Mouse (Mus musculus) midbrain, embryonic 11.5 days (tissue): ENCODE data around the gene Rgl2. TPM values are rescaled to one million over a fixed set of nuclear protein-coding genes. Genes with fewer than 3 reads are reported as not detected.
"Not testable (repeated sequence)": the region's sequence is repeated elsewhere in the genome, so short reads cannot be mapped to it uniquely, and the experiment has no call there.

Experiments
- ATAC-seq: fragments of 200-750 bp; cut with Nextera tagmentation; 2 replicates; pipeline ENCODE4 v1.8.0; 2017; ENCODE audit warnings: moderate TSS enrichment, moderate library complexity; ENCODE audit not compliant: low FRiP score
- DNase-seq: peaks from one replicate; pipeline ENCODE4 v3.0.0; 2015; ENCODE audit warnings: low spot score; ENCODE audit errors: missing footprints
- H3K27ac ChIP-seq: fragments of 300-500 bp; sonication (generic); 2 replicates; pipeline ENCODE4 v1.5.1; 2014; ENCODE audit warnings: low read depth, low read length
- H3K27me3 ChIP-seq: fragments of 300-500 bp; sonication (generic); 2 replicates; pipeline ENCODE4 v1.6.1; 2014; ENCODE audit warnings: mild to moderate bottlenecking, low read length, moderate library complexity, mixed read lengths; ENCODE audit not compliant: control insufficient read depth, insufficient read depth
- H3K36me3 ChIP-seq: fragments of 300-500 bp; sonication (generic); 2 replicates; pipeline ENCODE4 v1.6.1; 2014; ENCODE audit warnings: mild to moderate bottlenecking, low read length, moderate library complexity, mixed read lengths; ENCODE audit not compliant: control insufficient read depth, insufficient read depth
- H3K4me1 ChIP-seq: fragments of 300-500 bp; sonication (generic); 2 replicates; pipeline ENCODE4 v1.6.1; 2014; ENCODE audit warnings: low read length; ENCODE audit not compliant: control insufficient read depth, insufficient read depth
- H3K4me2 ChIP-seq: fragments of 300-500 bp; sonication (generic); 2 replicates; pipeline ENCODE4 v1.6.1; 2014; ENCODE audit warnings: mild to moderate bottlenecking, moderate library complexity
- H3K4me3 ChIP-seq: fragments of 300-500 bp; sonication (generic); 2 replicates; pipeline ENCODE4 v1.5.1; 2014; ENCODE audit warnings: low read depth, low read length
- H3K9ac ChIP-seq: fragments of 300-500 bp; sonication (generic); 2 replicates; pipeline ENCODE4 v1.6.1; 2014; ENCODE audit warnings: low read length
- H3K9me3 ChIP-seq: fragments of 300-500 bp; sonication (generic); 2 replicates; pipeline ENCODE4 v1.6.1; 2016; ENCODE audit warnings: low read length; ENCODE audit not compliant: control insufficient read depth
- WGBS: fragments of 180-500 bp; shearing (Covaris S2); extraction: QIAGEN DNeasy Blood & Tissue Kit; methylation state at CpG from one replicate; pipeline ENCODE4 v1.1.7; 2014; 5-methylcytosine and 5-hydroxymethylcytosine counted together
- polyA plus RNA-seq: library from polyadenylated mRNA; unstranded; fragments of >200 nt; fragmentation: Nextera tagmentation; extraction: Ambion mirVana; gene quantifications from 2 replicates; pipeline ENCODE4 v1.2.1, GENCODE M21; 2014

The Rgl2 gene
- polyA plus RNA-seq, 1 experiment from 2014 or later, result 33.6 TPM

DNA sequence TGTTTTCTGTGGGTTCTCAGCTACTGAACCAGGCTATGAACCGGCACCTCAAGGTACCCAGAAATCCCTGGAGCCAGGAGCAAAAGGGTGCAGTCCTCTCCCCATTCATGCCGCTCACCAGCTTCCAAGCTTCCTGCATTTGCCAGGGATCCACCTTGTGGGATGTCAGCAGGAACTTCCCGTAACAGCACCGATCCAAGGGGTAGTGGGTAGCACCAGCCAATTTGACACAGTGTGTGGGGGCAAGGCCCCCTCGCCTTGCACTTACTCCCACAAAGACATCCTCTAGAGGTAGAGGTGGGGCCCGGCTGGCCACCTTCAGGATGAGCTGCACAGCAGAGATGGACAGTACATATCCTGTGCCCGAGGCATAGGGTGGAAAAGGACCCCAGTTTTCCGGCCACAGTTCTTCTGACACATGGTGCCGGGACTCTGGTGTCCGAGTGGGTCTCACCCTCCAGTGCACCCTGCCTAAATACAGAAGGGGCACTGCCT is 20.8 kb downstream of the Rgl2 start:
- Histone ChIP-seq H3K4me3 (peak overlapping the region; percentile 37; the same call in 1 of the 2 replicates), H3K36me3 (peaks cover 19% of the 10 kb centered on the region), H3K4me1 (peaks cover 37% of the 10 kb centered on the region), H3K9ac (peak overlapping the region; percentile 68; the same call in 1 of the 2 replicates), H3K4me2 (peak overlapping the region; percentile 69; the same call in 1 of the 2 replicates), H3K9me3 (no peaks in the 10 kb centered on the region), H3K27me3 (no peaks in the 10 kb centered on the region), H3K27ac (no peak overlapping the region)
- ATAC-seq (no peak), DNase-seq (no peak)
- WGBS, result 76% methylated on average over 10 of the region's 10 CpGs

DNA sequence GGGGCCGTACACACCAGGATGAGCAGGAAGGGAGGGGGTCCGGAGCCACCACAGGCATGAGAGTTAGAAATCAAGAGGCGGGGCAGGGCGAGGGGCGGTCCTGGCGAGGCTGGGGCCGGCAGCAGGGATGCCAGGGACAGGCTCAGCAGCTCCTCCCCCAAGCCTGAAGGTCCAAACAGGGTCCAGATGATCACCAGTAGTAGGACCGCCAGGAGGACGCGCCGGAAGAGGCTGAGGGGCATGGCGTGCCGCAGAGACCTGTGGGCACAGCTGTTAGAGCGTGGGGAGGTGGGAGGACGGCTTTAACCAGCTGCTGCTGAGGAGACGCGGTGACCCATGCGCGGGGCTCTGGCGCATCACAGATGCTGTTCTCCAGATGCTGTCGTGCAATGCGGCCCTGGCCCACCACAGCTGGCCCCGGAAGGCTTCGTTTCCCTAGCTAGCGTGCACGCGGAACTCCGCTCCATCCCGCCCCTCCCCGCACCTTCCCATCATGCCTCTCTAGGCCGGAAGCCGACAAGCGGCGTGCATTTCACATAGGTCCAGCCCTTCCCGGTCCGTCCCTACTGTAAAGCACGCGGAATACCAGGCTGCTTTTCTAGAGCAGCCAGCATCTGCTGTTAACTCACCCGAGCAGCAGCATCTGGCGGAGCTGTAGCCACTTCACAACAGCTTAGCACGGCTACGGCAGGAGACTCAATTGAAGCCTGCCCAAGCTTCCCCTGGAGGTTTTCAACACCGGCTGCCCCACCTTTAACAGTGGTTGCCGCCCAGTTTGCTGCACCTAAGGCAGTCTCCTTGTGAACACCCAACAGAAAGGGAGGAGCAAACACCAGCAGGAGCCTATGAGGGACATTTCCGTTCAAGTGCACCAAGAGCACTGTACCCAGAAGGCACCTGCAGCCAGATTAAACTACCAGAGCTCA is 21.9 kb downstream of the Rgl2 start, which contains the start of gene B3galt4:
Gene B3galt4 (minus strand): TSS at position 468 of the 926 bp plus-strand sequence.
- WGBS, result under 1% methylated on average over 45 of the region's 45 CpGs
- Histone ChIP-seq H3K27ac (peak within 1 kb of the TSS; percentile 81), H3K4me1 (peaks cover 38% of the 10 kb centered on the region), H3K9me3 (no peaks in the 10 kb centered on the region), H3K4me3 (peak within 1 kb of the TSS; percentile 37), H3K36me3 (peaks cover 19% of the 10 kb centered on the region), H3K9ac (peak within 1 kb of the TSS; percentile 68), H3K27me3 (no peaks in the 10 kb centered on the region), H3K4me2 (peak within 1 kb of the TSS; percentile 69)
- peak; percentile 98 for DNase-seq
- ATAC-seq, result peak; percentile 63

DNA sequence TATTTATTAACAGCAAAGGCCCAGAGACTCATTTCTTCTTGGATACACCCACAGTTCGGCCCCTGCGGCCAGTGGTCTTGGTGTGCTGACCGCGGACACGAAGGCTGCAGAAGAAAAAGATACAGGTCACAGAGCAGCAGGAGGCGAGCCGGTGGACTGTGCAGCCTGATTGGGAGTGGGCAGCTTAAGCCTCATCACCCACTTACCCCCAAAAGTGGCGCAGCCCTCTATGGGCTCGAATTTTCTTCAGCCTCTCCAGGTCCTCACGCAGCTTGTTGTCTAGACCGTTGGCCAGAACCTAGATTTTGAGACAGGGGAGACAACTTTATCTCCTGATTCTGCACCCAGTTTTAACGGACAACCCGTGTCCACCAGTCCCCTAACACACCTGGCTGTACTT is 22.7 kb downstream of the Rgl2 start:
- not testable (repeated sequence) for H3K9me3 ChIP-seq, ATAC-seq, H3K27ac ChIP-seq, H3K9ac ChIP-seq, H3K27me3 ChIP-seq
- peak overlapping the region; percentile 69 for H3K4me2 ChIP-seq
- DNase-seq, result peak; percentile 81
- peaks cover 19% of the 10 kb centered on the region for H3K36me3 ChIP-seq
- peaks cover 44% of the 10 kb centered on the region for H3K4me1 ChIP-seq
- H3K4me3 ChIP-seq, result peak overlapping the region; percentile 37; the same call in 1 of the 2 replicates
- WGBS, result 76% methylated on average over 13 of the region's 13 CpGs

DNA sequence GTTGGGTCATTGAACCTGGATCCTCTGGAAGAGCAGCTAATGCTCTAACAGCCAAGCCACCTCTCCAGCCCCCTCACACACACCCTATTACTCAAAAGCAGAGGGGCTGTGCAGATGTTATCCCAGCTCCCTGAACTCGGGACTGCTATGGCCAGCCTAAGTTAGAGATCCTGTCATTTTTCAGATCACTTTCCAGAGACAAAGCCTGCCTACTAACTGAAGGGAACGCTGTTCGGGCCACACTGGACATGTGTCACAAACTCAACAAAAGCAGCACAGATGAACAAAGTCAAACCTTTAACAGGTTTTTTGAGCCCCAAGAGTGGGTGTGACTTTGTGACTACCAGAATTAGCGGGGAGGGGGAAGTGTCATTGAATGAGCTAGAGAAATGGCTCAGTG is 23.5 kb downstream of the Rgl2 start:
- H3K4me2 ChIP-seq, result no peak overlapping the region
- H3K9ac ChIP-seq, result no peak overlapping the region; the same call in 1 of the 2 replicates
- no peaks in the 10 kb centered on the region for H3K27me3 ChIP-seq
- H3K4me1 ChIP-seq, result peaks cover 44% of the 10 kb centered on the region
- WGBS, result 79% methylated on average over 4 of the region's 4 CpGs
- H3K36me3 ChIP-seq, result peaks cover 19% of the 10 kb centered on the region
- no peak for DNase-seq
- no peaks in the 10 kb centered on the region for H3K9me3 ChIP-seq
- H3K4me3 ChIP-seq, result no peak overlapping the region
- ATAC-seq, result no peak
- no peak overlapping the region for H3K27ac ChIP-seq

DNA sequence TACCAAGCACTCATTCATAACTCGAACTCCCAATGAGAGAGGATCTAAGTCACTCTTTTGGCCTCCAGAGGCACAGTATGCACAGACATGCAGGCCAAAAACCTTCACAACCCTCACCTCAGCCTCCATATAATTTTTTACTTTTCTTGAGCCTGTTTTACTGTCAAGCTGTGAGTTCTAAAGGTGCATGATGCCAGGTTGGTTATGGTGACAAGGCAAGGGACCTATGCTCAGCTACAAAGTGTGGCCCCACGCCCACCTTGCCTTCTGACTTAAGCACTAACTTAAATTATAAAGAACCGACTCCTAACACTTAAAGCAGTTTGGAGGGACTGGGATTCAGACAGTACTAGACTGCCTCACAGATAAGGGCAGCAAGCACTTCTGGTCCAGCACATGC is 24.0 kb downstream of the Rgl2 start:
- Histone ChIP-seq H3K27ac (no peak overlapping the region), H3K4me2 (no peak overlapping the region), H3K4me3 (no peak overlapping the region), H3K9me3 (no peaks in the 10 kb centered on the region), H3K9ac (no peak overlapping the region; the same call in 1 of the 2 replicates), H3K4me1 (peaks cover 44% of the 10 kb centered on the region), H3K27me3 (no peaks in the 10 kb centered on the region), H3K36me3 (peaks cover 19% of the 10 kb centered on the region)
- DNase-seq (no peak), ATAC-seq (no peak)
- WGBS, result 86% methylated on average over 3 of the region's 3 CpGs

DNA sequence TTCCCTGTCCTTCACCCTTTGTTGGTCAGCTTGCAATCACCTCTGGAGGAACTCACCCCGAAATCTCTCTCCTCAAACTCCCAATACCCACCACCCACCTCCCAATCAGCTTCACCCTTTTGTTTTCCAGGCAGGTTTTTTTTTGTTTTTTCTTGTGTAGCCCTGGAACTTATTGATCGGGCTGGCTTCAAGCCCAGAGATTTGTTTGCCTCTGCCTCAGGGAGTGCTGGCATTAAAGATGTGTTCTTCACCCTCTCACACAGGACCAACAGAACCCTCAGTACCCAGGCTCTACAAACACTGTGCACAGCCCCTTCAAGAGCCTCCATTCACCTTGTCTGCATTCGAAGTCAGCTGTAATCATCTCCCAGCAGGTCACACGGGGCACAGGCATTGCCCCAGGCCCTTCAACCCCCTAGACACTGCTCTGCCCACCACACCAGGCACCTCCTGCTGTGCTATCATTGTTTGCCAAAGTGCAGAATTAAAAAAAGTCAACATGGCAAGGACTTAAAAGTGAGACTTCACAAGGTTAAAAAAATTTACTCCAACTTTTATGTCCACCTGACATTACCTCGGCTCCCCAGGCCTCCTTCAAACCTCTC is 24.7 kb downstream of the Rgl2 start:
- Histone ChIP-seq H3K4me2 (peak overlapping the region; percentile 99), H3K27me3 (no peaks in the 10 kb centered on the region), H3K36me3 (peaks cover 24% of the 10 kb centered on the region), H3K9ac (peak overlapping the region; percentile 99), H3K4me1 (peaks cover 44% of the 10 kb centered on the region), H3K27ac (peak overlapping the region; percentile 84; the same call in 1 of the 2 replicates), H3K4me3 (peak overlapping the region; percentile 98), H3K9me3 (no peaks in the 10 kb centered on the region)
- 47% methylated on average over 5 of the region's 5 CpGs for WGBS
- no peak for DNase-seq
- ATAC-seq, result no peak

DNA sequence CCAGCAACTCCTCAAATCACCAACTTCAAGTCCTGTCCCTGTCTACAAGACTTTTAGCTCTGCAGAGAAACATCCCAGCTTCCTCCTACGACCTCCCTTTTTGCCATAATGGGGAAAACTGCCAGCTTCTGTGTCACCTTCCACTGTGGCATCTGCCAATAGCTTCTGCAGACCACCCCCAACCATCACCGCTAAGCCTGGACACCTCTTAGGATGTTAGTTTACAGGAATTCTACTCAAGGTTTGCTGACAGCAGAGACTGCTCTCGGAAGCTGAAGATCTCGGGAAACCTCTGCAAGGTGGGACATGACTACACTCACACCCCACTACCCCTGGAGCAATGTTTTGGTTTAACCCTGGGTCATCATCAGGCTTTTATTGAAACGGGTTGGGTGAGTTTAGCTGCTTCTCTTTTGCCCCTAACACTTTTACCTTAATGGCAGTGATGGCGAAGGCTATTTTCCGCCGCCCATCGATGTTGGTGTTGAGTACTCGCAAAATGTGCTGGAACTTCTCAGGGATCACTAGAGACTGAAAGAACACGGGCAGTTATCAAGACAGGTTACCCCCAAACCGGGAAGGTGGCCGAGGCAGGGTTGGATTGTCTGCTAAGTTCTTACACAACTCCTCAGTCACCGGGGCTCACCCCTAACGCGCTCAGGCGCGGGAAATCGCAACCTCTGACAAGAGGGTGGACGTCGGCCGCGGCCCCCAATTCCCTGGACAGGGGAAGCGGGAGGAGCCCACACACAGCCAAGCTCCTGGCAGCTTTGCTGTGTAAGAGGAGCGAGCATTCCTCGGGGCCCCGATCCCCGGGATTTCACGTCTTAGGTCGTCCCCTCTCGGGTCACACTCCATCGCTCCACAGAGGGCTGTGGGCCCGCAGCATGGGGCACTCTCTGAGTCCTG is 25.6 kb downstream of the Rgl2 start:
- H3K4me3 ChIP-seq, result peak overlapping the region; percentile 98
- peaks cover 28% of the 10 kb centered on the region for H3K36me3 ChIP-seq
- no peaks in the 10 kb centered on the region for H3K9me3 ChIP-seq

DNA sequence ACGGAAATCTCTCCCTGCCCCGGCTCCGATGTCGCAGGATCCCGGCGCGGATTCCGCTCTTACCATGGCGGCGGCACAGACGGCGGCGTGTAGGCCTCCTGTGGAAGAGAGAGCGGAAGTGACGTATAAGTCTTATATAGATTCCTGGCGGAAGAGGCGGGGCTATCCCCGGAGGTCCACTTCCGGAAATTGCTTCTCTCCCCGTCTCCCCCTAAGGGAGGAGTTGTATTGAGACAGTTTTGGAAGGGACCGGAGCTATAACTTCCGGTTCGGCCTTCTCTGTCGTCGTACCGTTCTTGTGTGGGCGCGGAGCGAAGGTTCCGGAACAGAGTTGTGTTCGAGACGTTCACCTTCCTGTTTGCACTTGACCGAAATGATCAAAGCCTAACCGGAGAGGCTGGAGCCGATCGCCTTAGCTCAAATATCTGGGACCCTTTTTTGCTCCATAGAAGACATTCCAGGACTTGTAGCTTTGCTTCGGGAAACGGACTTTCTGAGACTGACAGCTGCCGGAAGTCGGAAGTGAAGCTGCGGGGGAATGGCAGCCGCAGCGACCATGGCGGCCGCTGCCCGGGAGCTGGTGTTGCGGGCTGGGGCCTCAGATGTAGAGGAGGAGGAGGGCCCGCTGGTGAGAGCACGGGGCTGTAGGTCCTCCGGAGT is 26.3 kb downstream of the Rgl2 start, which contains the start of the genes Vps52 and Rps18:
Gene Vps52 (plus strand): TSS at position 258 of the 660 bp plus-strand sequence.
Gene Rps18 (minus strand): TSS at position 447 of the 660 bp plus-strand sequence.
- peaks cover 44% of the 10 kb centered on the region for H3K4me1 ChIP-seq
- peak within 1 kb of the TSS; percentile 84 for H3K27ac ChIP-seq

More for the DNA sequence above, 25.6 kb downstream of the Rgl2 start:
- WGBS, result 1% methylated on average over 33 of the region's 33 CpGs
- Histone ChIP-seq H3K4me1 (peaks cover 44% of the 10 kb centered on the region), H3K27ac (peak overlapping the region; percentile 84), H3K4me2 (peak overlapping the region; percentile 99), H3K9ac (peak overlapping the region; percentile 99), H3K27me3 (no peaks in the 10 kb centered on the region)
- ATAC-seq, result peak; percentile 48
- DNase-seq, result peak; percentile 83

More for the DNA sequence above, 26.3 kb downstream of the Rgl2 start, which contains the start of the genes Vps52 and Rps18:
- no peaks in the 10 kb centered on the region for H3K9me3 ChIP-seq
- DNase-seq (peak; percentile 100), ATAC-seq (peak; percentile 88)
- H3K27me3 ChIP-seq, result no peaks in the 10 kb centered on the region
- peak within 1 kb of the TSS; percentile 98 for H3K4me3 ChIP-seq
- H3K36me3 ChIP-seq, result peaks cover 24% of the 10 kb centered on the region
- under 1% methylated on average over 50 of the region's 50 CpGs for WGBS
- H3K4me2 ChIP-seq, result peak within 1 kb of the TSS; percentile 99
- peak within 1 kb of the TSS; percentile 99 for H3K9ac ChIP-seq
